Mouse (Mus musculus): Measurements from ENCODE around the gene Mesd. TPM values are rescaled to one million over a fixed set of nuclear protein-coding genes. Genes with fewer than 3 reads are reported as not detected.
"Not testable (repeated sequence)": the region's sequence is repeated elsewhere in the genome, so short reads cannot be mapped to it uniquely, and the experiment has no call there.

Gene Mesd
- polyA plus RNA-seq, 1 experiment from 2014 or later = 83.0 TPM

DNA sequence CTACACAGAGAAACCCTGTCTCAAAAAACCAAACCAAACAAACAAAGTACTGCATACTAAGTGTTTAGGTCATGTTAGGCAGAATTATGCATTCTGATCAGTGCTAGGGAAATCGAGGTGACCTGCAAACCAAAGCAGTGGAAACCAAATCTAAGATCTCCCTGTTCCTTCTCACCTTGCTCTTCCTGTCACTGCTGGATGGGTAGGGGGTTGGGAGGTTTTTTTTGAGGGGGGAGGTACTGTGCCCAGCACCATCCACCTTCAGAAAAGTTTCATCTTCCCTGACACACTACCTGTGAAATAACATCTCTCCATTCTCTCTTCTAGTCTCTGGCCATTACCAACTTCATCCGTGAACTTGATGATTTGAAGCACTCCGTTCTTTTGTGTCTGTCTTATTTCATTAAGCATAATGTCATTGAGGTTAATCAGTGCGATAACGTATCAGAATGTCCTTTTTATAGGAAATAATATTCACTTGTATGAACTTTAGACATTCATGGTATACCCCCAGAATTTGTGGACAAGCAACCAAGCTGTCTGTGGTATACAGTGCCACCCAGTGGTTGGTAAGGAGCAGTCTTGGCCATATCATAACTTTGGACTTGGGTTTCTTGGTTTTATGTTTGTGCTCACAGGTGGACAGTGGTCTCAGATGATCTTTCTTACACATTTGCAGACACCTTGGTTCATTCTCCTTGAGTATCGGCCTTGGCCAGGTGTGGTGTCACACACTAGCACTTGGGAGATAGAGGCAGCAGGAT, 2.3 kb downstream of the Mesd start:
- no peak overlapping the region for H3K9ac ChIP-seq (ENCODE audit: low read depth, low read length)
- ATAC-seq = no peak
- no peak overlapping the region for H3K4me2 ChIP-seq (ENCODE audit: low read depth, low read length)
- H3K9me3 ChIP-seq (ENCODE audit: control insufficient read depth, low read length) = peaks cover 3% of the 10 kb centered on the region; the same call in 1 of the 2 replicates
- 95% methylated on average over 6 of the region's 6 CpGs for WGBS
- H3K27ac ChIP-seq (ENCODE audit: low read length) = peak overlapping the region; percentile 67
- no peaks in the 10 kb centered on the region for H3K27me3 ChIP-seq (replicated peaks; ENCODE audit: control insufficient read depth, insufficient read depth, low read length)
- no peaks in the 10 kb centered on the region for H3K36me3 ChIP-seq (ENCODE audit: control insufficient read depth, insufficient read depth, low read length)
- no peak overlapping the region for H3K4me3 ChIP-seq (ENCODE audit: low read length)
- peaks cover 25% of the 10 kb centered on the region for H3K4me1 ChIP-seq (ENCODE audit: control insufficient read depth, insufficient read depth, low read length)

DNA sequence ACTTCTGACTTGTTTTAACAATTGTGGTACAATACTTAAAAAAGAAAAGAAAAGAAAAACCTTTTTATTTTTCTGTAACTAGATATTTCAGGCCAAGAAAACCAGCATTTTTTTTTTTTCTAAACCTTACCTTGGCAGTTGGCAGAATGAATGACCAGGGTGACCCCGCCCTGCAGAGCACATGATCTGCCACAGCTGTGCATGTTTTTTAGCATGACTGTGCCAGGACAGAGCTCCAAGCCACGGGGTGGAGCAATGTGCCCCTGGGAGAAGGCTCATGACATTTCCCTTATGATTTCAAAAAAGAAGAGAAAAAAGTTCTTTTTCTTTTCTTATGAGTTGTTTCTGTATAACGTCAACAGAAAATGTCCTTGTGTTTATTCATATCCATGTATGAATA, 5.1 kb downstream of the Mesd start:
- Histone ChIP-seq H3K9ac (ENCODE audit: low read depth, low read length) (no peak overlapping the region), H3K9me3 (ENCODE audit: control insufficient read depth, low read length) (no peaks in the 10 kb centered on the region), H3K4me2 (ENCODE audit: low read depth, low read length) (no peak overlapping the region), H3K4me3 (ENCODE audit: low read length) (no peak overlapping the region), H3K27ac (ENCODE audit: low read length) (no peak overlapping the region), H3K36me3 (ENCODE audit: control insufficient read depth, insufficient read depth, low read length) (no peaks in the 10 kb centered on the region), H3K4me1 (ENCODE audit: control insufficient read depth, insufficient read depth, low read length) (peaks cover 26% of the 10 kb centered on the region), H3K27me3 (replicated peaks; ENCODE audit: control insufficient read depth, insufficient read depth, low read length) (no peaks in the 10 kb centered on the region)
- ATAC-seq = no peak
- WGBS = 65% methylated on average over 3 of the region's 3 CpGs

DNA sequence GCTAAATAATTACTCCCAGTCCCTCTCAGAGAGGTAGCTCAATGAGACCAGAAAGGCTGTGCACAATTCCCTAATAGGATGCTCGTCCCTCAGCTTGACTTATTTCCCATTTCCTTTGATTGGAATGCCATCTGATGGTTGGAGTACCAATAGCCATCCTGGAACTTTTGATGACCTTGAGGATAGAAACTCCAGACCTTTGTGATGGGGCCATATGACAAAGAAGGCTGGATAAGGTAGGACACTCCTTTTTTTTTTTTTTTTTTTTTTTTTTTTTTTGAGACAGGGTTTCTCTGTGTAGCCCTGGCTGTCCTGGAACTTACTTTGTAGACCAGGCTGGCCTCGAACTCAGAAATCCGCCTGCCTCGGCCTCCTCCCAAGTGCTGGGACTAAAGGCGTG, 5.7 kb downstream of the Mesd start:
- WGBS = 89% methylated on average over 5 of the region's 5 CpGs
- H3K27me3 ChIP-seq (replicated peaks; ENCODE audit: control insufficient read depth, insufficient read depth, low read length); ATAC-seq; H3K36me3 ChIP-seq (ENCODE audit: control insufficient read depth, insufficient read depth, low read length); H3K27ac ChIP-seq (ENCODE audit: low read length); H3K9ac ChIP-seq (ENCODE audit: low read depth, low read length); H3K4me2 ChIP-seq (ENCODE audit: low read depth, low read length); H3K4me3 ChIP-seq (ENCODE audit: low read length); H3K9me3 ChIP-seq (ENCODE audit: control insufficient read depth, low read length): not testable (repeated sequence)
- H3K4me1 ChIP-seq (ENCODE audit: control insufficient read depth, insufficient read depth, low read length) = peaks cover 25% of the 10 kb centered on the region

DNA sequence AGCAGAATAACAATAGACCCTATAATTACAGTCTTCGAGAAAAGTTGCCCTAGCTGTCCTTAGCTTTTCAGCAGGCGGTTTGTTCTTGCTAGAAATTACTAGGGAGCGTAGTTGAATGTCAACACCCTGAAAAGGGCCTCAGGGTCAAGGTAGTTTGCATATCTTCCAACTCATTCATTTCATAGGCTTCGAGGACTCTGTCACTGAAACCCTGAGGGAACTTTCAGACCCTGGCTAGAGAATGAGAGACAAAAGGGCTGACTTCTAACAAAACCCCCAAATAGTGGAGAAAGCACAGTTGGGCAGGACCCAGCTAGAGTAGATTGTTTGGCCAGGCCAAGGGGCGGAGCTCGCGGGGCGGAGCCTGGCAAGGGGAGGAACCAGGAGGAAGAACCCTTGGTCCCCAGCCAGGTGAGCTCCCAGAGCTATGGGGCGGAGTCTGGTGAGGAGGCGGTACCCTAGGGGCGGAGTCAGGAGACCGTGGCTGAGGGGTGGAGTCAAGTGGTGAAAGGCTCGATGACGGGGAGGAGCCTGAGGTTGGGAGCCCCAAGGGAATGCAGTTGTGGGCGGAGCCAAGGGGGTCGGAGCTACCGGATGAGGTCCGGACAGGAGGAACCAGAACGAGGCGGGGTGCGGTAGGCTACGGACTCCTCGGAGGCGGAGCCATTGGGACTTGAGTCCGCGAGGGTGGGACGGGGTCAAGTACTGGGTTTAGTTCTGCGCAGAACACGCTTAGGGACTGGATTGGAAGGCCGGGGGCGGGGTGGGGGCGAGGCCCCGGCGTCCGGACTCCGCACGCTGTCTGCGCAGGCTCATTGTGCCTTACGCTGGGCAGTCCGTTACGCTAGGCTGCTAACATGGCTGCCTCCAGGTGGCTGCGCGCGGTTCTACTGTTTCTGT, 7.4 kb downstream of the Mesd start:
- peak overlapping the region; percentile 80 for H3K9ac ChIP-seq (ENCODE audit: low read depth, low read length)
- no peaks in the 10 kb centered on the region for H3K27me3 ChIP-seq (replicated peaks; ENCODE audit: control insufficient read depth, insufficient read depth, low read length)
- H3K4me2 ChIP-seq (ENCODE audit: low read depth, low read length) = peak overlapping the region; percentile 55
- H3K27ac ChIP-seq (ENCODE audit: low read length) = peak overlapping the region; percentile 68
- peak; percentile 99 for ATAC-seq
- 2% methylated on average over 44 of the region's 44 CpGs for WGBS
- H3K4me1 ChIP-seq (ENCODE audit: control insufficient read depth, insufficient read depth, low read length) = peaks cover 21% of the 10 kb centered on the region
- peak overlapping the region; percentile 66 for H3K4me3 ChIP-seq (ENCODE audit: low read length)
- no peaks in the 10 kb centered on the region for H3K36me3 ChIP-seq (ENCODE audit: control insufficient read depth, insufficient read depth, low read length)
- no peaks in the 10 kb centered on the region for H3K9me3 ChIP-seq (ENCODE audit: control insufficient read depth, low read length)

DNA sequence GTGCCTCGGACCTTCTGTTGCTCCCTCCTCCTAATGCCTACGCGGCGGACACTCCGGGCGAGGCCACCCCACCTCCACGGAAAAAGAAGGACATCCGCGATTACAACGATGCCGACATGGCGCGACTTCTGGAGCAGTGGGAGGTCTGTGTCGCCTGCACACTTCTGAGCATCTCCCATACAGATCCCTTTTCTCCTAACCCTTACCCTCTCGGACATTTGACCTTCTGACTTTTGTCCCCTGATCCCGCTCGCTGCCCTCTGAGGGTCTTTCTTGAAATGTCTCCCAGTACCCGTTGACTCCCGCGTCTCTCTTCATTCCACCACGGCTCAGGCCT, 8.0 kb downstream of the Mesd start:
- H3K27me3 ChIP-seq (replicated peaks; ENCODE audit: control insufficient read depth, insufficient read depth, low read length) = no peaks in the 10 kb centered on the region
- H3K4me2 ChIP-seq (ENCODE audit: low read depth, low read length) = peak overlapping the region; percentile 55
- ATAC-seq = no peak
- WGBS = under 1% methylated on average over 21 of the region's 21 CpGs
- peaks cover under 1% of the 10 kb centered on the region; the same call in 1 of the 2 replicates for H3K36me3 ChIP-seq (ENCODE audit: control insufficient read depth, insufficient read depth, low read length)
- peak overlapping the region; percentile 68 for H3K27ac ChIP-seq (ENCODE audit: low read length)
- H3K9me3 ChIP-seq (ENCODE audit: control insufficient read depth, low read length) = no peaks in the 10 kb centered on the region
- peak overlapping the region; percentile 80 for H3K9ac ChIP-seq (ENCODE audit: low read depth, low read length)
- peaks cover 21% of the 10 kb centered on the region for H3K4me1 ChIP-seq (ENCODE audit: control insufficient read depth, insufficient read depth, low read length)
- peak overlapping the region; percentile 66 for H3K4me3 ChIP-seq (ENCODE audit: low read length)

- no peak for ATAC-seq
- Histone ChIP-seq H3K4me3 (ENCODE audit: low read length) (no peak overlapping the region), H3K4me1 (ENCODE audit: control insufficient read depth, insufficient read depth, low read length) (peaks cover 19% of the 10 kb centered on the region)
Observed at GRCm38 (mm10) chr7:83894348-83894747, 10.1 kb downstream of the Mesd start.

GRCm38 (mm10) chr7:83896077-83896740, 11.9 kb downstream of the Mesd start:
- H3K4me1 ChIP-seq (ENCODE audit: control insufficient read depth, insufficient read depth, low read length) = peaks cover 19% of the 10 kb centered on the region
- H3K4me2 ChIP-seq (ENCODE audit: low read depth, low read length) = no peak overlapping the region
- H3K36me3 ChIP-seq (ENCODE audit: control insufficient read depth, insufficient read depth, low read length) = peaks cover 22% of the 10 kb centered on the region
- no peak overlapping the region for H3K27ac ChIP-seq (ENCODE audit: low read length)
- 88% methylated on average over 5 of the region's 5 CpGs for WGBS
- no peaks in the 10 kb centered on the region for H3K27me3 ChIP-seq (replicated peaks; ENCODE audit: control insufficient read depth, insufficient read depth, low read length)
- no peak overlapping the region for H3K9ac ChIP-seq (ENCODE audit: low read depth, low read length)
- ATAC-seq = no peak
- no peak overlapping the region for H3K4me3 ChIP-seq (ENCODE audit: low read length)
- no peaks in the 10 kb centered on the region for H3K9me3 ChIP-seq (ENCODE audit: control insufficient read depth, low read length)

More at GRCm38 (mm10) chr7:83894348-83894747, 10.1 kb downstream of the Mesd start:
- H3K27ac ChIP-seq (ENCODE audit: low read length) = no peak overlapping the region
- peaks cover 15% of the 10 kb centered on the region for H3K36me3 ChIP-seq (ENCODE audit: control insufficient read depth, insufficient read depth, low read length)
- no peaks in the 10 kb centered on the region for H3K9me3 ChIP-seq (ENCODE audit: control insufficient read depth, low read length)
- 87% methylated on average over 1 of the region's 1 CpGs for WGBS
- no peak overlapping the region for H3K9ac ChIP-seq (ENCODE audit: low read depth, low read length)
- H3K27me3 ChIP-seq (replicated peaks; ENCODE audit: control insufficient read depth, insufficient read depth, low read length) = no peaks in the 10 kb centered on the region
- no peak overlapping the region for H3K4me2 ChIP-seq (ENCODE audit: low read depth, low read length)

DNA sequence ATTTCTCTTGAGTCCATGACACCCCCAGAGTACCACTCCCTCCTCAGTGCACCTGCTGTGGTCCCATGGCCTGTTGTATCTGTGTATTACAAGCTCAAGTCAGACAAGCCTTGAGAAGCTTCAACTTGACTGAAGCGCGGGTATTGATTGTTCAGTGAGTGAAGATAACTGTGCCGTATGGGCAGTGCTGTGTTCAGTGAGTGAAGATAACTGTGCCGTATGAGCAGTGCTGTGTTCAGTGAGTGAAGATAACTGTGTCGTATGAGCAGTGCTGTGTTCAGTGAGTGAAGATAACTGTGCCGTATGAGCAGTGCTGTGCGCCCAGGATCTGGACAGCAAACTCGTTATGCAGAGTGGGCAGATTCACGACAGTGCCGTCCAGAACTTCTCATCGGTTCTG, 14.0 kb downstream of the Mesd start:
- H3K4me1 ChIP-seq (ENCODE audit: control insufficient read depth, insufficient read depth, low read length) = peaks cover 11% of the 10 kb centered on the region
- peak; percentile 54; the same call in 1 of the 2 replicates for ATAC-seq
- H3K27ac ChIP-seq (ENCODE audit: low read length) = no peak overlapping the region
- H3K4me3 ChIP-seq (ENCODE audit: low read length) = no peak overlapping the region
- no peaks in the 10 kb centered on the region for H3K9me3 ChIP-seq (ENCODE audit: control insufficient read depth, low read length)
- WGBS = 91% methylated on average over 11 of the region's 11 CpGs
- no peak overlapping the region for H3K4me2 ChIP-seq (ENCODE audit: low read depth, low read length)
- H3K9ac ChIP-seq (ENCODE audit: low read depth, low read length) = no peak overlapping the region
- H3K36me3 ChIP-seq (ENCODE audit: control insufficient read depth, insufficient read depth, low read length) = peaks cover 25% of the 10 kb centered on the region
- H3K27me3 ChIP-seq (replicated peaks; ENCODE audit: control insufficient read depth, insufficient read depth, low read length) = no peaks in the 10 kb centered on the region

DNA sequence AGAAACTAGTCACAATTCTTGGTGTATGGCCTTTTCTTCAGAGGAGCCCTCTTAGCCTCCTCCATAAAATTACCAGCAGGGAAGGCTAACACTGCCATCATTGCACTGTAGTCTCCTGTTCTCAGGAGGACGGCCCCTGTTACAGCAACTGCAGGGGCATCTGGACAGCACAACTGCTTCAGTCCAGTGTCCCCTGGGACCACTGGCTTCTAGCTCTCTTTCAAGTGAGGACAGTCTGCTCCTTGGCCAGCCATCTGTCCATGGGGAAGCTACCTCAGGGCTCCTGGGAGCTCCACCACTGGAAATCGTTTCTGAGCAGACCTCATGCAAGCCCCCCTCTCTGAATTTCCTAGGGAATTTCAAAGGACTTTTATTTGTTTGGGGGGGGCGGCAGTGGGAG, 16.3 kb downstream of the Mesd start:
- Histone ChIP-seq H3K27ac (ENCODE audit: low read length) (no peak overlapping the region), H3K4me1 (ENCODE audit: control insufficient read depth, insufficient read depth, low read length) (no peaks in the 10 kb centered on the region), H3K9ac (ENCODE audit: low read depth, low read length) (no peak overlapping the region), H3K27me3 (replicated peaks; ENCODE audit: control insufficient read depth, insufficient read depth, low read length) (no peaks in the 10 kb centered on the region), H3K4me2 (ENCODE audit: low read depth, low read length) (no peak overlapping the region), H3K9me3 (ENCODE audit: control insufficient read depth, low read length) (no peaks in the 10 kb centered on the region), H3K4me3 (ENCODE audit: low read length) (no peak overlapping the region), H3K36me3 (ENCODE audit: control insufficient read depth, insufficient read depth, low read length) (peaks cover 25% of the 10 kb centered on the region)
- no peak for ATAC-seq
- WGBS = 74% methylated on average over 3 of the region's 3 CpGs
